Mouse (Mus musculus): ENCODE data around the gene Adssl1. TPM values are rescaled to one million over a fixed set of nuclear protein-coding genes. Genes with fewer than 3 reads are reported as not detected.
A peak's percentile ranks its signal among the peaks of the same experiment; 100 is the strongest.

Adssl1 gene
- polyA plus RNA-seq, 1 experiment from 2014 or later = 3.3 TPM

DNA sequence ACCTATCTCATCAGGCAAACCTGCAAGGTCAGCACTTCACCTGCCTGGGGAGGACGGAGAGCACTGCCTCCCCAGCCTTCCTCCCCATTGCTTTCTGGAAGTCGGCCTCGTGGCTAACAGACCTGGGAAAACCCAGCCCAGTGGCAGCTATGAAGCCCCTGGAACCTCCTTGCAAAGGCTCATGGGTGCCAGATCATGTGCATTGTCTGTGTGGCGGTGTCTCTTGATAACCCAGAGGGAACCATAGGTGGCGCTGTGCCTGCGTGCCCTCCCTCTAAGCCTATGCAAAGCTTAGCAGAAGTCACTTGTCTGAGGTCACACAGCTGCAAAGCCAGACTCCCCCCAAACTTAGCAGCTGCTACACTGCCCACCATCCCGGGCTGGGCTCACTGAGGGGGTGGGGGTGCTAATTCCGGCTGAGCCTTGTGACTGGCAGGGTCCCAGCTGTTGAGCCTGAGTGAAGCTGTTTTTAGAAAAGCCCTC lies 1.9 kb upstream of the Adssl1 start:
- no peaks in the 10 kb centered on the region for H3K9me3 ChIP-seq (replicated peaks)
- H3K36me3 ChIP-seq = no peaks in the 10 kb centered on the region
- no peak overlapping the region for H3K4me3 ChIP-seq
- H3K9ac ChIP-seq = no peak overlapping the region
- peaks cover 25% of the 10 kb centered on the region for H3K4me1 ChIP-seq
- H3K27me3 ChIP-seq = peaks cover 48% of the 10 kb centered on the region
- WGBS = 11% methylated on average over 8 of the region's 8 CpGs
- H3K4me2 ChIP-seq (replicated peaks) = no peak overlapping the region
- H3K27ac ChIP-seq = no peak overlapping the region
- ATAC-seq (ENCODE audit: low FRiP score) = no peak

DNA sequence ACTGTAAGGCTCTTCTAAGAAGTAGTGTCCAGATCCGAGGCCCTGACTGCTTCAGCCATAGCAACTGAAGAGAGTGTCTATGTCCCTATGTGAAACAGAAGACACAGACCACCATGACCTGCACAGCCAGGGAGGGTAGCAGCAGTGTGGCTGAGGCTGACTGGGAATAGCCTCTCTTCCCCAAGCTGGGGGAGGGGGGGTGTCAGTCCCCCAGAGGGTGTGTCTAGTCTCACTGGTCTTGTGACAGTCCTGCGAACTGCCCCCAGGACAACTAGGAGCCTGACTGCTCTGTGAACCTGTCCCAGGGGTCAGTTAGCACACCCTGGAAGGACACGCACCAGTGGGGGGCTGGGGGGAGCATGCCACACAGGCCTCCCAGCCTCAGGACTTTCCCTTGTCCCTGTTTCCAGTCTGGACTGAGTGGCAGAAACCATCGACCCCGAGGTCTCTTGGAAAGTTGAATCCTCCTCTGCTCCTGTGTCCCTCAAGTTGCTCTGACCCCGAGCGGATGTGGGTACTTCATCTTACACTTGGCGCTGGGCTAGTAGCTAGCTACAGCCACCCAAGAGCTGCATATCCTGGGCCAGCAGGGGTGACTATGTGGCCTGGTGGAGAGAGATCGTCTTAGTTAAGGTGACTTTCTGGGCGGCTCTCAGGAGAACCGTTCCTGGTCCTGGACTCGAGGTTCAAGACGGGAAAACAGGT lies 712 bp upstream of the Adssl1 start:
- Histone ChIP-seq H3K4me2 (replicated peaks) (peak overlapping the region; percentile 97), H3K9me3 (replicated peaks) (no peaks in the 10 kb centered on the region), H3K4me1 (peaks cover 31% of the 10 kb centered on the region), H3K4me3 (peak overlapping the region; percentile 45), H3K27ac (no peak overlapping the region), H3K27me3 (peaks cover 49% of the 10 kb centered on the region), H3K9ac (peak overlapping the region; percentile 73), H3K36me3 (no peaks in the 10 kb centered on the region)
- 24% methylated on average over 13 of the region's 13 CpGs for WGBS
- no peak for ATAC-seq (ENCODE audit: low FRiP score)

DNA sequence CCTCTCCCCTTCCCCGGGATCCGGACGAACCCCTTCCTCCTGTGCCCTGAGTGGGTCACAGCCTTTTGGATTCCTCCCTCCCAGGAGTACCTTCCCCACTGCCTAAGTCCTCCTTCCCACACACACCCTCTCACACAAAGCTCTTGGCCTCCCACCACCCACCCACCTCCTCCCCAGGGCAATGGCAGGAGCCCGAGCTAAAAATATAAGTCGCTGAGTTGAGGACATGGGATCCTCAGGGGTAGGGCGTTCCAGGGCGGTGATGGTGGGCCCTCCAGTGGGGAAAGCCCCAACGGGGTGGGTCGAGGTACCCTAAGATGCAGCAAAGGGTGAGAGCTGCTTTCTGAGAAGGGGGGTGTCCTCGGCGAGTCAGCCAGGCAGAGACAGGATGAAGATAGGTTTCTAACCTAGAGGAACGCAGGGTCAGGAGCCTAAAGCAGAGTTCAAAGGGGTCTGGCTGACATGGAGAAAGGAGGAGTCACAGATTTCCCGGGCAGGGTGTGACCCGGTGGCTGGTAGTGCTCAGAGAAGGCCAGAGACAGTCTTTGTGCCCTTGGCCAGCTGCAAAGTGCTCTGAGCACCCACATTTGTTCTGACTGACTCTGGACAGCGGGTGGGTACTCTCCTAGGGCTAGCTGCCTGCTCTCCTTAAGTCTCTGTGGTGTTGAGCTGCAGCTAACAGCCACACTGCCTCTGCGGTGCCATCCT lies 663 bp downstream of the Adssl1 start:
- Histone ChIP-seq H3K4me3 (peak overlapping the region; percentile 45), H3K27ac (no peak overlapping the region), H3K9me3 (replicated peaks) (no peaks in the 10 kb centered on the region), H3K36me3 (no peaks in the 10 kb centered on the region), H3K9ac (peak overlapping the region; percentile 73), H3K4me2 (replicated peaks) (peak overlapping the region; percentile 97), H3K4me1 (peaks cover 31% of the 10 kb centered on the region), H3K27me3 (peaks cover 49% of the 10 kb centered on the region)
- WGBS = 11% methylated on average over 16 of the region's 16 CpGs
- no peak for ATAC-seq (ENCODE audit: low FRiP score)

- 91% methylated on average over 3 of the region's 3 CpGs for WGBS
- H3K4me2 ChIP-seq (replicated peaks) = no peak overlapping the region
- peaks cover 31% of the 10 kb centered on the region for H3K4me1 ChIP-seq
- H3K27me3 ChIP-seq = peaks cover 49% of the 10 kb centered on the region
- H3K4me3 ChIP-seq = no peak overlapping the region
- no peak overlapping the region for H3K9ac ChIP-seq
- H3K36me3 ChIP-seq = no peaks in the 10 kb centered on the region
- H3K9me3 ChIP-seq (replicated peaks) = no peaks in the 10 kb centered on the region
- ATAC-seq (ENCODE audit: low FRiP score) = no peak
- H3K27ac ChIP-seq = no peak overlapping the region
Observed at GRCm38 (mm10) chr12:112621900-112622299, 2.1 kb downstream of the Adssl1 start.

DNA sequence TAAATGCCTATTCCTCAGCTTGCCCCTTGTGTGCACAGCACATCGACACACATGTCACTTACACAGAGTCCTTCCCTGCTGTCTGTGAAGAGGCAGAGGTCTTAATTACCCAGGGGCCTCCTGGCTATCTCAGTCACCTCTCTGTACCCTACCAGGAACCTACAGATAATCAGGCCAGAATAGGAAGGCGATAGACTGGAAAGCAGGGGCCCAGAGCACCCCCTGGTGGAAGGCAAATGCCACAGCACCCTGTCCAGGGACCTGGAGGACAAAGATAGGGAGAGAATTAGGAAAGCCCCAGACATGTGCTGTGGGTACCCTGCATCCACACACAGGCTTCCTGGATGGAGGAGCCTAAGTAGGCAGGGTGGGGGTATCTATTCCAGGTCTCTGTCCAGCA lies 3.9 kb downstream of the Adssl1 start:
- Histone ChIP-seq H3K4me3 (no peak overlapping the region), H3K4me1 (peaks cover 31% of the 10 kb centered on the region), H3K36me3 (no peaks in the 10 kb centered on the region), H3K4me2 (replicated peaks) (no peak overlapping the region), H3K27me3 (peaks cover 42% of the 10 kb centered on the region), H3K27ac (no peak overlapping the region), H3K9me3 (replicated peaks) (no peaks in the 10 kb centered on the region), H3K9ac (no peak overlapping the region)
- ATAC-seq (ENCODE audit: low FRiP score) = no peak; the same call in 1 of the 2 replicates
- WGBS = 19% methylated on average over 2 of the region's 2 CpGs

DNA sequence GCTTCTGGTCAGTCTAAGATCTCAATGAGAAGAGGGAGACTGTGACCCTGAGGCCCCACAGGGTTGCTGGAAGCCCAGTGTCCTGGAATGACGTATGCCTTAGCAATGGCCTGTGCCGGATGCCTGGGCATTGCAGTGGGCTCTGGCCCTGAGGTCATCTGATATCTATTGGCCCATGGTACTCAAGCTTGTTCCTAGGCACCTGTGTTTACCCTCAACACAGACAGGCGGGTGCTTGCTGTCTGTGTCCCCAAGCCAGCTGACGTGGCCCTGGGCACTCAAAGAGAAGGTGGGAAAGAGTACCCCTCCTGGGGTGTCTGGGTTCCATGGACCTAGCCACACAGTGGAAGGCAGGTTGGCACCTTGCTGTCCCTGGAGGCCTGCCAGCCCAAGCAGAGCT lies 5.9 kb downstream of the Adssl1 start:
- WGBS = 82% methylated on average over 4 of the region's 4 CpGs
- H3K4me3 ChIP-seq = no peak overlapping the region

GRCm38 (mm10) chr12:112626455-112626854 lies 6.6 kb downstream of the Adssl1 start:
- no peaks in the 10 kb centered on the region for H3K9me3 ChIP-seq (replicated peaks)
- H3K27me3 ChIP-seq = peaks cover 15% of the 10 kb centered on the region
- no peak for ATAC-seq (ENCODE audit: low FRiP score)
- H3K4me2 ChIP-seq (replicated peaks) = no peak overlapping the region
- H3K9ac ChIP-seq = no peak overlapping the region
- H3K4me1 ChIP-seq = peaks cover 19% of the 10 kb centered on the region
- H3K4me3 ChIP-seq = no peak overlapping the region
- WGBS = 87% methylated on average over 6 of the region's 6 CpGs
- H3K27ac ChIP-seq = no peak overlapping the region
- H3K36me3 ChIP-seq = no peaks in the 10 kb centered on the region

More for the DNA sequence above, 5.9 kb downstream of the Adssl1 start:
- Histone ChIP-seq H3K9ac (no peak overlapping the region), H3K36me3 (no peaks in the 10 kb centered on the region), H3K9me3 (replicated peaks) (no peaks in the 10 kb centered on the region), H3K4me1 (peaks cover 19% of the 10 kb centered on the region), H3K27me3 (peaks cover 23% of the 10 kb centered on the region), H3K27ac (no peak overlapping the region), H3K4me2 (replicated peaks) (no peak overlapping the region)
- no peak for ATAC-seq (ENCODE audit: low FRiP score)

- H3K27ac ChIP-seq = no peak overlapping the region
- H3K9ac ChIP-seq = no peak overlapping the region
- H3K4me3 ChIP-seq = no peak overlapping the region
- no peak for ATAC-seq (ENCODE audit: low FRiP score)
- no peaks in the 10 kb centered on the region for H3K9me3 ChIP-seq (replicated peaks)
- peaks cover 19% of the 10 kb centered on the region for H3K4me1 ChIP-seq
- no peaks in the 10 kb centered on the region for H3K36me3 ChIP-seq
- peaks cover 7% of the 10 kb centered on the region; the same call in 1 of the 2 replicates for H3K27me3 ChIP-seq
- 55% methylated on average over 7 of the region's 7 CpGs for WGBS
- no peak overlapping the region for H3K4me2 ChIP-seq (replicated peaks)
Observed at GRCm38 (mm10) chr12:112627097-112627881, 7.4 kb downstream of the Adssl1 start.

DNA sequence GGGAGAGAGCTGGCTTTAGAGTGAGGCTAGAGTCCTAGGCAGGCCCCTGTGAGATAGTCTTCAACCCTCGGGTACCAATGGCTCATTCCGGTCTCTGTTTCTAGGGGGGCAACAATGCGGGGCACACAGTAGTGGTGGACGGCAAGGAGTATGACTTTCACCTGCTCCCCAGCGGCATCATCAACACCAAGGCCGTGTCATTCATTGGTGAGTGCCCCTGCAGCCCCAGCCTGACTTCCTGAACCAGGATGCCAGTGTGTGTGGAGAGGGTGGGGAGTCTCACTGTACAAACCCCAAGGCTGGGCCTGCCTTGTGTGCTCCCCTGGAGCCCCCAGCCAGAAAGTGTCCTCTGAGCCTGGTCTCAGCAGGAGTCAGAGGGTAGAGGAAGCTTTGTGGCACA lies 8.4 kb downstream of the Adssl1 start:
- Histone ChIP-seq H3K4me3 (no peak overlapping the region), H3K36me3 (no peaks in the 10 kb centered on the region), H3K4me2 (replicated peaks) (no peak overlapping the region), H3K27me3 (no peaks in the 10 kb centered on the region), H3K4me1 (peaks cover 15% of the 10 kb centered on the region), H3K27ac (no peak overlapping the region), H3K9ac (no peak overlapping the region), H3K9me3 (replicated peaks) (no peaks in the 10 kb centered on the region)
- no peak for ATAC-seq (ENCODE audit: low FRiP score)
- WGBS = 89% methylated on average over 6 of the region's 6 CpGs

- Histone ChIP-seq H3K9me3 (replicated peaks) (no peaks in the 10 kb centered on the region), H3K4me1 (peaks cover 11% of the 10 kb centered on the region), H3K36me3 (no peaks in the 10 kb centered on the region), H3K9ac (no peak overlapping the region), H3K27ac (no peak overlapping the region), H3K27me3 (no peaks in the 10 kb centered on the region), H3K4me2 (replicated peaks) (peak overlapping the region; percentile 47), H3K4me3 (0 out of 2 replicates have a peak overlapping the region, but pooled peaks have one; percentile 7)
- peak; percentile 59 for ATAC-seq (ENCODE audit: low FRiP score)
- 37% methylated on average over 19 of the region's 19 CpGs for WGBS
Observed at GRCm38 (mm10) chr12:112628928-112629721, 9.3 kb downstream of the Adssl1 start.

DNA sequence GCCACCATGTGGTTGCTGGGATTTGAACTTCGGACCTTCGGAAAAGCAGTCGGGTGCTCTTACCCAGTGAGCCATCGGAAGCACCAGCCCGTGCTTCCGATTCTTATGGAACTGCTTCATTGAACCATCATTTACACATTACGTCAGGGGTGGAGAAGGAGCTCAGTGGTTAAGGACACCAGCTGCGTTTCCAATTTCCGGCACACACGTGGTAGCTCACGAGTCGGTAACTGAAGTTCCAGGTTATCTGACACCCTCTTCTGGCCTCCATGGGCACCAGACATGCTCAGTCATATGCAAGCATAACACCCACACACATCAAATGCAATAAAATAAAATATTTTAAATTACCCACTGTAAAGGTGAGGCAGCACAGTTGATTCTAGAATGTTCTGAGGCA lies 10.2 kb downstream of the Adssl1 start:
- Histone ChIP-seq H3K9ac (no peak overlapping the region), H3K36me3 (no peaks in the 10 kb centered on the region), H3K4me2 (replicated peaks) (no peak overlapping the region), H3K27me3 (no peaks in the 10 kb centered on the region), H3K27ac (no peak overlapping the region), H3K4me3 (no peak overlapping the region), H3K4me1 (peaks cover 11% of the 10 kb centered on the region), H3K9me3 (replicated peaks) (no peaks in the 10 kb centered on the region)
- WGBS = 91% methylated on average over 12 of the region's 12 CpGs
- ATAC-seq (ENCODE audit: low FRiP score) = no peak
